Mouse (Mus musculus): ENCODE measurements around the gene Gjb1.

GRCm38 (mm10) chrX:101428785-101429141, 52.6 kb downstream of the Gjb1 start:
- TF ChIP-seq CTCF (IDR thresholded peaks at IDR 0.05; ENCODE audit: control insufficient read depth, insufficient read depth, low read length) = no peak
- no peak for TF ChIP-seq POLR2A (IDR thresholded peaks at IDR 0.05; ENCODE audit: borderline replicate concordance, control insufficient read depth, low read depth, low read length)

Data from bone marrow, adult 2 months (tissue).